7 mouse cellular contexts compared by ENCODE assay signal in the genomic region with DNA sequence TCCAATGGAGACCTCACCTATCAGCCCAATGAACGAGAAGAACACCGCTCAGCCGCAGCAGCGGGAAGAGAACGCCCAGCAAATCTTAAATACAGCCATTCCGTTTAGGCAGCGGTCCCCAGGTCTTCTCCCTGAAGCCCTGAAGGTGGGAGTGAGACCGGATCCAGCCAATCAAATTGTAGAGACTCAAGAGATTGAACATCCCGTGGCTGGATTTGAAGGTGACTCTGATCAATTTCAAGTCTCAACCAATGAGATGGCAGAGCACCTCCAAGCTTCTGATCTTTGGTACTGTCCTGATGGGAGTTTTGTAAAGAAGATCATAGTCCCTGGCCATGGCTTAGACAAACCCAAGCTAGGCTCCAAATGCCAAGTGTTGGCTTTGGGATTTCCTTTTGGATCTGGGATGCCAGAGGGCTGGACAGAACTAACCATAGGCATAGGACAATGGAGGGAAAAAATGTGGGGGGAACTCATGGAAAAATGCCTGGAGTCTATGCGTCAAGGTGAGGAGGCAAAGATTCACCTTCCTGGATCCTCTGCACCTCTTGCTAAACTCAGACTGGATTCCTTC. TPM values are rescaled to one million over a fixed set of nuclear protein-coding genes. Genes with fewer than 3 reads are reported as not detected.
DNase-seq lines count a peak whose midpoint lies in the region; ATAC-seq lines count a peak whose summit lies in the region.

No protein-coding gene starts in this region.

- DNase-seq in embryonic facial prominence, embryonic 14.5 days (ENCODE audit: low spot score) = no peak
- DNase-seq in limb, embryonic 11.5 days (ENCODE audit: low spot score) = no peak
- DNase-seq in layer of hippocampus, postnatal 36 days = no peak
- no peak for DNase-seq in gastrocnemius, postnatal 4 days (ENCODE audit: low spot score in 2 of 2)

- peak overlapping the region; percentile 71 for H3K9ac ChIP-seq in embryonic facial prominence, embryonic 14.5 days (ENCODE audit: low read depth, low read length)
- H3K9ac ChIP-seq in limb, embryonic 11.5 days (ENCODE audit: low read length) = no peak overlapping the region
- peak overlapping the region; percentile 72 for H3K9ac ChIP-seq in stomach, embryonic 16.5 days (ENCODE audit: low read length)

- ATAC-seq in megakaryocyte, adult 5-6 weeks (ENCODE audit: poor library complexity, severe bottlenecking) = no peak
- no peak for ATAC-seq in embryonic facial prominence, embryonic 14.5 days (ENCODE audit: low read depth)
- no peak for ATAC-seq in limb, embryonic 11.5 days (ENCODE audit: insufficient number of reproducible peaks, low FRiP score, low TSS enrichment, low read depth)
- no peak for ATAC-seq in stomach, embryonic 16.5 days (ENCODE audit: insufficient read depth, low FRiP score)

- H3K36me3 ChIP-seq in megakaryocyte, embryonic 14.5 days (replicated peaks; ENCODE audit: low read length) = peaks cover 37% of the 10 kb centered on the region
- peaks cover 10% of the 10 kb centered on the region for H3K36me3 ChIP-seq in embryonic facial prominence, embryonic 14.5 days (ENCODE audit: control insufficient read depth, insufficient read depth, low read length)
- H3K36me3 ChIP-seq in limb, embryonic 11.5 days (ENCODE audit: control insufficient read depth, insufficient read depth, low read length) = peaks cover 6% of the 10 kb centered on the region; the same call in 1 of the 2 replicates
- H3K36me3 ChIP-seq in stomach, embryonic 16.5 days (ENCODE audit: control insufficient read depth, insufficient read depth, low read length) = 0 out of 2 replicates have a peak, but pooled peaks cover 4% of the 10 kb centered on the region

- peak overlapping the region; percentile 69 for H3K4me2 ChIP-seq in embryonic facial prominence, embryonic 14.5 days (ENCODE audit: low read depth, low read length)
- peak overlapping the region; percentile 38 for H3K4me2 ChIP-seq in limb, embryonic 11.5 days (ENCODE audit: low read depth, severe bottlenecking)
- peak overlapping the region; percentile 60 for H3K4me2 ChIP-seq in stomach, embryonic 16.5 days (ENCODE audit: low read depth, low read length)

- peaks cover 79% of the 10 kb centered on the region for H3K4me1 ChIP-seq in megakaryocyte, embryonic 14.5 days
- peaks cover 29% of the 10 kb centered on the region for H3K4me1 ChIP-seq in embryonic facial prominence, embryonic 14.5 days (ENCODE audit: control insufficient read depth, insufficient read depth, low read length)
- peaks cover 17% of the 10 kb centered on the region for H3K4me1 ChIP-seq in limb, embryonic 11.5 days (ENCODE audit: control insufficient read depth, insufficient read depth, low read length)
- H3K4me1 ChIP-seq in stomach, embryonic 16.5 days (ENCODE audit: control insufficient read depth, insufficient read depth, low read length) = peaks cover 30% of the 10 kb centered on the region

- peak overlapping the region; percentile 64 for H3K27ac ChIP-seq in embryonic facial prominence, embryonic 14.5 days (replicated peaks; ENCODE audit: low read depth, low read length)
- H3K27ac ChIP-seq in limb, embryonic 11.5 days (replicated peaks; ENCODE audit: low read depth, low read length) = no peak overlapping the region
- H3K27ac ChIP-seq in stomach, embryonic 16.5 days (ENCODE audit: low read length) = peak overlapping the region; percentile 59; the same call in 1 of the 2 replicates

- WGBS in embryonic facial prominence, embryonic 14.5 days = 49% methylated on average over 10 of the region's 10 CpGs
- 46% methylated on average over 10 of the region's 10 CpGs for WGBS in limb, embryonic 11.5 days
- 41% methylated on average over 10 of the region's 10 CpGs for WGBS in stomach, embryonic 16.5 days

- peaks cover 2% of the 10 kb centered on the region for H3K27me3 ChIP-seq in megakaryocyte, embryonic 14.5 days (replicated peaks)
- H3K27me3 ChIP-seq in embryonic facial prominence, embryonic 14.5 days (replicated peaks; ENCODE audit: control insufficient read depth, insufficient read depth, low read length) = no peaks in the 10 kb centered on the region
- no peaks in the 10 kb centered on the region for H3K27me3 ChIP-seq in limb, embryonic 11.5 days (ENCODE audit: control insufficient read depth, insufficient read depth, low read length)
- no peaks in the 10 kb centered on the region for H3K27me3 ChIP-seq in stomach, embryonic 16.5 days (ENCODE audit: control insufficient read depth, insufficient read depth, low read length)

- H3K9me3 ChIP-seq in megakaryocyte, embryonic 14.5 days = no peaks in the 10 kb centered on the region
- H3K9me3 ChIP-seq in embryonic facial prominence, embryonic 14.5 days (ENCODE audit: control insufficient read depth, low read length) = no peaks in the 10 kb centered on the region
- H3K9me3 ChIP-seq in limb, embryonic 11.5 days (ENCODE audit: control insufficient read depth, low read length) = no peaks in the 10 kb centered on the region
- H3K9me3 ChIP-seq in stomach, embryonic 16.5 days (replicated peaks; ENCODE audit: control insufficient read depth, low read length) = no peaks in the 10 kb centered on the region

- peak overlapping the region; percentile 100 for H3K4me3 ChIP-seq in megakaryocyte, embryonic 14.5 days (replicated peaks)
- peak overlapping the region; percentile 64 for H3K4me3 ChIP-seq in embryonic facial prominence, embryonic 14.5 days (ENCODE audit: low read depth, low read length)
- H3K4me3 ChIP-seq in limb, embryonic 11.5 days (ENCODE audit: low read depth, low read length) = peak overlapping the region; percentile 55
- peak overlapping the region; percentile 59 for H3K4me3 ChIP-seq in stomach, embryonic 16.5 days (replicated peaks; ENCODE audit: low read length)

RNA-seq across cellular contexts. Expression of gene Fkbpl, which starts 0.8 kb away (rescaled TPM):
- polyA plus RNA-seq in megakaryocyte, embryonic 14.5 days (2012; ENCODE audit: insufficient read depth, low replicate concordance) = 6.1 and 22.5 TPM in 2 replicates
- total RNA-seq in megakaryocyte, adult 5-6 weeks (2015) = 4.0 and 4.2 TPM in 2 replicates
- 40.5 and 41.6 TPM in 2 replicates for total RNA-seq in megakaryocyte, adult 5-6 weeks (2017)
- 10.0 and 11.8 TPM in 2 replicates for polyA plus RNA-seq in embryonic facial prominence, embryonic 14.5 days (2014; fragmentation: Nextera tagmentation; extraction: Ambion mirVana)
- polyA plus RNA-seq in limb, embryonic 11.5 days (2014; fragmentation: Nextera tagmentation; extraction: Ambion mirVana) = 13.1 and 19.3 TPM in 2 replicates
- 13.1 and 14.4 TPM in 2 replicates for polyA plus RNA-seq in stomach, embryonic 16.5 days (2015; fragmentation: Nextera tagmentation; extraction: Ambion mirVana)
- 10 to 100 TPM; 17.9 to 18.0 TPM for total RNA-seq in layer of hippocampus, postnatal 36 days (2021)
- total RNA-seq in gastrocnemius, postnatal 4 days (2021) = 1 to 10 TPM; 8.1 to 8.3 TPM

RNA-seq across cellular contexts. Expression of gene Atf6b, which starts 1.6 kb away (rescaled TPM):
- polyA plus RNA-seq in megakaryocyte, embryonic 14.5 days (2012; ENCODE audit: insufficient read depth, low replicate concordance) = 192 and 427 TPM in 2 replicates
- 31.9 and 32.4 TPM in 2 replicates for total RNA-seq in megakaryocyte, adult 5-6 weeks (2015)
- 25.4 and 32.2 TPM in 2 replicates for total RNA-seq in megakaryocyte, adult 5-6 weeks (2017)
- polyA plus RNA-seq in embryonic facial prominence, embryonic 14.5 days (2014; fragmentation: Nextera tagmentation; extraction: Ambion mirVana) = 60.8 and 68.5 TPM in 2 replicates
- 63.4 and 71.4 TPM in 2 replicates for polyA plus RNA-seq in limb, embryonic 11.5 days (2014; fragmentation: Nextera tagmentation; extraction: Ambion mirVana)
- 73.5 and 78.0 TPM in 2 replicates for polyA plus RNA-seq in stomach, embryonic 16.5 days (2015; fragmentation: Nextera tagmentation; extraction: Ambion mirVana)
- total RNA-seq in layer of hippocampus, postnatal 36 days (2021) = 100 to 1,000 TPM in 1 of 2 experiments, 10 to 100 TPM in 1; 89.9 to 101 TPM
- 10 to 100 TPM; 20.1 to 22.5 TPM for total RNA-seq in gastrocnemius, postnatal 4 days (2021)

RNA-seq across cellular contexts. Expression of gene Prrt1, which starts 16.0 kb away (rescaled TPM):
- polyA plus RNA-seq in megakaryocyte, embryonic 14.5 days (2012; ENCODE audit: insufficient read depth, low replicate concordance) = not detected in 2 replicates
- total RNA-seq in megakaryocyte, adult 5-6 weeks (2015) = 0.22 and 0.73 TPM in 2 replicates
- 0.22 TPM in 1 of 2 replicates, not detected in the other for total RNA-seq in megakaryocyte, adult 5-6 weeks (2017)
- 0.64 and 0.92 TPM in 2 replicates for polyA plus RNA-seq in embryonic facial prominence, embryonic 14.5 days (2014; fragmentation: Nextera tagmentation; extraction: Ambion mirVana)
- 0.17 and 0.20 TPM in 2 replicates for polyA plus RNA-seq in limb, embryonic 11.5 days (2014; fragmentation: Nextera tagmentation; extraction: Ambion mirVana)
- polyA plus RNA-seq in stomach, embryonic 16.5 days (2015; fragmentation: Nextera tagmentation; extraction: Ambion mirVana) = 0.31 and 0.45 TPM in 2 replicates
- total RNA-seq in layer of hippocampus, postnatal 36 days (2021) = 100 to 1,000 TPM; 317 to 352 TPM
- under 1 TPM; 0.34 to 0.76 TPM for total RNA-seq in gastrocnemius, postnatal 4 days (2021)

RNA-seq across cellular contexts. Expression of gene Ppt2, which starts 17.0 kb away (rescaled TPM):
- 40.9 and 74.9 TPM in 2 replicates for polyA plus RNA-seq in megakaryocyte, embryonic 14.5 days (2012; ENCODE audit: insufficient read depth, low replicate concordance)
- 37.0 and 41.4 TPM in 2 replicates for total RNA-seq in megakaryocyte, adult 5-6 weeks (2015)
- 25.6 and 26.8 TPM in 2 replicates for total RNA-seq in megakaryocyte, adult 5-6 weeks (2017)
- polyA plus RNA-seq in embryonic facial prominence, embryonic 14.5 days (2014; fragmentation: Nextera tagmentation; extraction: Ambion mirVana) = 23.6 and 26.4 TPM in 2 replicates
- polyA plus RNA-seq in limb, embryonic 11.5 days (2014; fragmentation: Nextera tagmentation; extraction: Ambion mirVana) = 24.8 and 26.1 TPM in 2 replicates
- 25.2 and 25.7 TPM in 2 replicates for polyA plus RNA-seq in stomach, embryonic 16.5 days (2015; fragmentation: Nextera tagmentation; extraction: Ambion mirVana)
- 10 to 100 TPM; 44.4 to 50.8 TPM for total RNA-seq in layer of hippocampus, postnatal 36 days (2021)
- total RNA-seq in gastrocnemius, postnatal 4 days (2021) = 10 to 100 TPM; 35.9 to 44.8 TPM

RNA-seq across cellular contexts. Expression of gene Tnxb, which starts 25.0 kb away (rescaled TPM):
- 0.03 TPM in 1 of 2 replicates, not detected in the other for polyA plus RNA-seq in megakaryocyte, embryonic 14.5 days (2012; ENCODE audit: insufficient read depth, low replicate concordance)
- total RNA-seq in megakaryocyte, adult 5-6 weeks (2015) = 0.02 and 0.04 TPM in 2 replicates
- total RNA-seq in megakaryocyte, adult 5-6 weeks (2017) = under 0.01 and 0.08 TPM in 2 replicates
- polyA plus RNA-seq in embryonic facial prominence, embryonic 14.5 days (2014; fragmentation: Nextera tagmentation; extraction: Ambion mirVana) = 1.8 and 3.1 TPM in 2 replicates
- not detected in 2 replicates for polyA plus RNA-seq in limb, embryonic 11.5 days (2014; fragmentation: Nextera tagmentation; extraction: Ambion mirVana)
- 1.3 and 1.8 TPM in 2 replicates for polyA plus RNA-seq in stomach, embryonic 16.5 days (2015; fragmentation: Nextera tagmentation; extraction: Ambion mirVana)
- 10 to 100 TPM in 1 of 2 experiments, 1 to 10 TPM in 1; 9.9 to 10.7 TPM for total RNA-seq in layer of hippocampus, postnatal 36 days (2021)
- 100 to 1,000 TPM; 197 to 232 TPM for total RNA-seq in gastrocnemius, postnatal 4 days (2021)
